Mouse (Mus musculus) heart, embryonic 15.5 days (tissue): ENCODE data around the gene Vav3. TPM values are rescaled to one million over a fixed set of nuclear protein-coding genes. Genes with fewer than 3 reads are reported as not detected.

ENCODE experiments used
- ATAC-seq: fragments of 200-750 bp; cut with Nextera tagmentation; replicated peaks from 2 replicates; pipeline ENCODE4 v1.8.0; 2017; ENCODE audit warnings: low read depth, moderate TSS enrichment; ENCODE audit not compliant: insufficient number of reproducible peaks, insufficient read depth, low FRiP score
- H3K27ac ChIP-seq: fragments of 300-500 bp; sonication (generic); 2 replicates; pipeline ENCODE4 v1.5.1; 2015; ENCODE audit warnings: mild to moderate bottlenecking, inconsistent platforms
- H3K27me3 ChIP-seq: fragments of 300-500 bp; sonication (generic); 2 replicates; pipeline ENCODE4 v1.6.1; 2015; ENCODE audit warnings: inconsistent platforms
- H3K36me3 ChIP-seq: fragments of 300-500 bp; sonication (generic); 2 replicates; pipeline ENCODE4 v1.6.1; 2015; ENCODE audit warnings: mild to moderate bottlenecking, inconsistent platforms
- H3K4me1 ChIP-seq: fragments of 300-500 bp; sonication (generic); replicated peaks from 2 replicates; pipeline ENCODE4 v1.6.1; 2015; ENCODE audit warnings: inconsistent platforms
- H3K4me2 ChIP-seq: fragments of 300-500 bp; sonication (generic); 2 replicates; pipeline ENCODE4 v1.6.1; 2015; ENCODE audit warnings: inconsistent platforms, mild to moderate bottlenecking, moderate library complexity
- H3K4me3 ChIP-seq: fragments of 300-500 bp; sonication (generic); 2 replicates; pipeline ENCODE4 v1.5.1; 2015; ENCODE audit warnings: mild to moderate bottlenecking, inconsistent platforms
- H3K9ac ChIP-seq: fragments of 300-500 bp; sonication (generic); 2 replicates; pipeline ENCODE4 v1.6.1; 2015; ENCODE audit warnings: mild to moderate bottlenecking, inconsistent platforms
- H3K9me3 ChIP-seq: fragments of 300-500 bp; sonication (generic); replicated peaks from 2 replicates; pipeline ENCODE4 v1.6.1; 2016; ENCODE audit warnings: inconsistent platforms
- WGBS: fragments of 180-500 bp; shearing (Covaris S2); methylation state at CpG from one replicate; pipeline ENCODE4 v1.1.7; 2015; ENCODE audit warnings: mixed read lengths; 5-methylcytosine and 5-hydroxymethylcytosine counted together
- polyA plus RNA-seq: library from polyadenylated mRNA; unstranded; fragments of >200 nt; fragmentation: Nextera tagmentation; extraction: Ambion mirVana; gene quantifications from 2 replicates; pipeline ENCODE4 v1.2.1, GENCODE M21; 2015

Gene Vav3
- polyA plus RNA-seq, 1 experiment from 2014 or later: 7.4 TPM

DNA sequence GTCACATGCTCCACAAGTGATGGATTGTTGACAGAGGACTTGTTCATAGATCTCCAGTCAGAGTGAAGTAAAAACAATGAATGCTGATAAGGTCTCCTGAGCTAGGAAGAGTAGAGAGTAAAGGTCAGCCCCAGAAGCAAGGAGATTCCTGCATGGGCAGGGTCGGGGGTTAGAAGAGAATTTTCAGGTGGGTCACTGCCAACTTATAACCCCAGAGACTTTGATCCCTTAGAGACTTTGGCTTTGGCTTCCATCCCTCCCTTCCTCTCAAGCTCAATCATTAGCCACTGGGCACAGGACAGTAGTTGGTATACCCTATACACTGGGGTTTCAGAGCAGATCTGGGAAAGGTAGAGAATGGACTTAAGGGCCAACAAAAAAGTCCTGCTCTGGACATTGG, 360.8 kb downstream of the Vav3 start:
- Histone ChIP-seq H3K27ac (no peak overlapping the region), H3K36me3 (no peaks in the 10 kb centered on the region), H3K9me3 (no peaks in the 10 kb centered on the region), H3K4me1 (no peaks in the 10 kb centered on the region), H3K9ac (no peak overlapping the region), H3K4me3 (no peak overlapping the region), H3K4me2 (no peak overlapping the region), H3K27me3 (no peaks in the 10 kb centered on the region)
- no peak for ATAC-seq
- 31% methylated on average over 1 of the region's 1 CpGs for WGBS

DNA sequence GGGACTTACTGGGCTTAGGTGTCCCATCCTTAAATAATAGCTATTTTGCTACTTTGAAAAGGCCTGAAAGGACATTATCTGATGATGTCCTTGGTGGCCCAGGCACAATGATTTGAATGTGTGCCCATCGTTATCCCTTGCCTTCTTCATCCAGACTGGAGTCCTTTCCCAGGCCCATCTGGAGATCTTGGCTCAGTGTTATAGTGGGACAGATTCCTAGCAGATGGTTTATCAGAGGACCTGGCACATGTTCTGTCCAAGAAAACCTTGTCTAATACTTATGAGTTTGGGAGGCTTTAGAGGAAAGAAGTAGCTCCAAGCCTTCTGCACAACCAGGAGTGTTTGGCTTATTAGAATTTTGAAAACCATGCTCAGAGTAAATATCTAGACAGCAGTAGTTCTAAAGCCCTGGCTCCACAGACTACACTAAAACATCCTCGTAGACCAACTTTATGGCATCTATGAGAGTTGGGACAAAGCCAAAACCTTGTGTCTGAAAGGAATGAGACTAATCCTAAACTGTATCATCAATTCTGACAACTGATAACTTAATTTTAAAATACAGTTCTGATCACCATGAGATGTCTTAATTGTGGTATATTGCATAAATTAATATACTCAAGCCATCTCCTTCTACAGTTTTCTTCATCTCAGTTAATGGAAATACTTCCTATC, 367.5 kb downstream of the Vav3 start:
- no peak for ATAC-seq
- no peaks in the 10 kb centered on the region for H3K27me3 ChIP-seq

DNA sequence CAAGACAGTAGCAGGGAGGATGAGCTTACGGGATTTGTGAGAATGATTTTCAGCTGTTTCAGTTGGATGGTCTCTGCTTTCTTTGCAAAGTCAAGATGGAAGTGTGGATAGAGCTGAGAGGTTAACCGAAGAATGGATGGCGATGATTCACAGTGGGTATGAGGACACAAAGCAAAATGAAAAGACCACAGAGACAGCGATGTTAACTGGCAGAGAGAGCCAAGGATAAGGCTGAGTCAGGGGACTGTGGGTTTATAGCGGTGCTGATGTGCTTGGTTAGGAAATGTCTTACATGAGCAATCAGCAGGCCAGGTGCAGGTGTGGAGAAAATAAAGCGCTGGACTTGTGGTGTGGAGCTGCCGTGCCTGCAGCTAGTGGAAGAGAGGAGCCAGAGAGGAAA, 371.3 kb downstream of the Vav3 start:
- ATAC-seq: no peak
- no peaks in the 10 kb centered on the region for H3K27me3 ChIP-seq
- no peak overlapping the region for H3K9ac ChIP-seq
- H3K27ac ChIP-seq: no peak overlapping the region
- H3K9me3 ChIP-seq: no peaks in the 10 kb centered on the region
- H3K4me1 ChIP-seq: no peaks in the 10 kb centered on the region
- H3K36me3 ChIP-seq: no peaks in the 10 kb centered on the region
- 78% methylated on average over 7 of the region's 7 CpGs for WGBS
- no peak overlapping the region for H3K4me2 ChIP-seq
- no peak overlapping the region for H3K4me3 ChIP-seq

More for the DNA sequence above, 367.5 kb downstream of the Vav3 start:
- H3K9ac ChIP-seq: no peak overlapping the region
- H3K27ac ChIP-seq: no peak overlapping the region
- no peak overlapping the region for H3K4me2 ChIP-seq
- H3K4me1 ChIP-seq: no peaks in the 10 kb centered on the region
- 78% methylated on average over 2 of the region's 2 CpGs for WGBS
- H3K36me3 ChIP-seq: no peaks in the 10 kb centered on the region
- no peaks in the 10 kb centered on the region for H3K9me3 ChIP-seq
- H3K4me3 ChIP-seq: no peak overlapping the region

DNA sequence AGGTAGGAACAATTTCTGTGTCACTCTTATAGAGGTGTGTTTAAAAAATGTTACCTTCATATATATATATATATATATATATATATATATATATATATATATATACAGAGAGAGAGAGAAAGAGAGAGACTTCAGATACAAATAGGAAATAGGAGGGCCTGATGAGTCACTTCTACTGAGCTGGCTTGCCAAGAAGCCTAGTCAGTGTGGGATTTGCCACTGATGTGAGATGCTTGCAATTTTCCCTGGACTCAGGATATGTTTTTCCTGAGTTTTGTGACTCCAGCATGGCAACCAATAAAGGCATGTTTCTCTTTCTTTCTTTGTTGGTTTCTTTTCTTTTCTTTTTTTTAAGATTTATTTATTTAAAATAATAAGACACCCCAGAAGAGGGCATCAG, 374.0 kb downstream of the Vav3 start:
- Histone ChIP-seq H3K4me1 (no peaks in the 10 kb centered on the region), H3K4me3 (no peak overlapping the region), H3K9ac (no peak overlapping the region), H3K36me3 (no peaks in the 10 kb centered on the region), H3K4me2 (no peak overlapping the region), H3K27ac (no peak overlapping the region), H3K27me3 (no peaks in the 10 kb centered on the region), H3K9me3 (no peaks in the 10 kb centered on the region)
- no peak for ATAC-seq

DNA sequence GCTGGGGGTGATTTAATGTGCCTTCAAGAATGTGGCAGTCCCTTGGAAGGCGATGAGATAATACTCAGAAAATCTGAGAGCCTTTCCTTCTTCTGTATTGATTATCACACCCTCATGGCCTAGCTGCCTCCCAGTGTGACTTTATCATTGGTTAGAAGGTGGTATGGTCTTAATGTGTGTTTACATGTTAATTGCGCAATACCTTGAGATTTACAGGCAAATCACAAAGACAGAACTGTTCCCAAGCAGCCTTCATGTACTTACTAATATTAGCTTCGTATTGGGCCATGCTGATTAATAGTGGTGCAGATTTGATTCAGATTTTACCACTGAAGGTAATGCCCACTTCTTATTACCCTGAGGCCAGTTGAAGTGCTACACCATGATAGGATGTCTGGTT, 381.3 kb downstream of the Vav3 start:
- Histone ChIP-seq H3K27me3 (no peaks in the 10 kb centered on the region), H3K9ac (no peak overlapping the region), H3K4me3 (no peak overlapping the region), H3K4me2 (no peak overlapping the region), H3K9me3 (no peaks in the 10 kb centered on the region), H3K4me1 (no peaks in the 10 kb centered on the region), H3K36me3 (no peaks in the 10 kb centered on the region), H3K27ac (no peak overlapping the region)
- no peak for ATAC-seq
- WGBS: 93% methylated on average over 3 of the region's 3 CpGs

DNA sequence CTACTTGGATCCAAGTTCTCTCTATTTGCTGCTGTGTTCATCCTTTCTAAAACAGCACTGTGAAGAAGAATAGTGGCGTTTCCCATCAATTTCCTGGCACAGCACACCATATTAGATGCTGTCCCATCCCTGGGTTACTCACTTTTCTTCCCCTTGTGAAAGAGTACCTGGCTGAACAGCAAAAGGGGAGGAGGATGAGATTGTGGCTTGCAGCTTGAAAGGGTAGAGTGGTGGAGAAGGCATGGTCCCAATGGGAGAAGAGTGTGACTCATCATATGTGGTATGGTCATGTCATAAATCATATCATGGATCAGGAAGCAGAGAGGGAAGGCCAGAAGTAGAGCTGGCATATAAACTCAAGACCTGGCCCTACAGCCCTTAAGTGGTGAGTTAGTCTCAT, 386.3 kb downstream of the Vav3 start:
- ATAC-seq: no peak
- Histone ChIP-seq H3K9me3 (no peaks in the 10 kb centered on the region), H3K4me1 (no peaks in the 10 kb centered on the region), H3K9ac (no peak overlapping the region), H3K27ac (no peak overlapping the region), H3K4me3 (no peak overlapping the region), H3K4me2 (no peak overlapping the region), H3K36me3 (no peaks in the 10 kb centered on the region), H3K27me3 (0 out of 2 replicates have a peak, but pooled peaks cover 3% of the 10 kb centered on the region)
- 63% methylated on average over 1 of the region's 1 CpGs for WGBS

DNA sequence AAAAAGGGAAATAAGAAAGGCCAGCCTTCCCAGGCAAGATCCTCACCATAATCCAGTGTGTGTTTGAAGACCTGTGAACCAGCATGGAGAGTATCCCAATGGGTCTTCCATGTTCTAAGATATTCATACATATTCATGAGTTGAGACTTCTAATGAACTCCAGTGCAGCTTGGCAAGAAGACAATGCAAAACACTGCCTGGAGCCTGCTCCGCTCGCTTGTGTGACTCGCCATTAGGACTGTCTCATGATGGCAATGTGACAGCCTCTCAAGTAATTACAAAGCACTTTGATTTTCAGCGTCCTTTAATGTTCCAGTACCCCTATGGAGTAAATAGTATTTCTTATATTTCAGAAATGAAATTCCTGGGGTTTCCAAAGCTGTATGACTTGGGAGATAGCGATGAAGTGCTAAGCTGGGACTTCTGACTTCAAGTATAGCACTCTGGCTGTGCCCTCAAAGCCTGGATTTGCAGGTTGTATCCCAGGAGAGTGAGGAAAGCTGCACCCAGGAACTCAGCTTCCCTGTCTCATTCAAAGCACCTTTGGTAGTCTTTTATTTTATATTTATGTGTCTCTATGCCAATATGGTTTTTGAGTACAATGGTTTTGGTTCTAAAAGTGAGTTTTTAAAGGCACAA, 391.3 kb downstream of the Vav3 start:
- Histone ChIP-seq H3K9ac (no peak overlapping the region), H3K27ac (no peak overlapping the region), H3K4me2 (no peak overlapping the region), H3K4me3 (no peak overlapping the region), H3K27me3 (0 out of 2 replicates have a peak, but pooled peaks cover 3% of the 10 kb centered on the region), H3K4me1 (no peaks in the 10 kb centered on the region), H3K9me3 (no peaks in the 10 kb centered on the region), H3K36me3 (no peaks in the 10 kb centered on the region)
- ATAC-seq: no peak
- WGBS: 63% methylated on average over 5 of the region's 5 CpGs

DNA sequence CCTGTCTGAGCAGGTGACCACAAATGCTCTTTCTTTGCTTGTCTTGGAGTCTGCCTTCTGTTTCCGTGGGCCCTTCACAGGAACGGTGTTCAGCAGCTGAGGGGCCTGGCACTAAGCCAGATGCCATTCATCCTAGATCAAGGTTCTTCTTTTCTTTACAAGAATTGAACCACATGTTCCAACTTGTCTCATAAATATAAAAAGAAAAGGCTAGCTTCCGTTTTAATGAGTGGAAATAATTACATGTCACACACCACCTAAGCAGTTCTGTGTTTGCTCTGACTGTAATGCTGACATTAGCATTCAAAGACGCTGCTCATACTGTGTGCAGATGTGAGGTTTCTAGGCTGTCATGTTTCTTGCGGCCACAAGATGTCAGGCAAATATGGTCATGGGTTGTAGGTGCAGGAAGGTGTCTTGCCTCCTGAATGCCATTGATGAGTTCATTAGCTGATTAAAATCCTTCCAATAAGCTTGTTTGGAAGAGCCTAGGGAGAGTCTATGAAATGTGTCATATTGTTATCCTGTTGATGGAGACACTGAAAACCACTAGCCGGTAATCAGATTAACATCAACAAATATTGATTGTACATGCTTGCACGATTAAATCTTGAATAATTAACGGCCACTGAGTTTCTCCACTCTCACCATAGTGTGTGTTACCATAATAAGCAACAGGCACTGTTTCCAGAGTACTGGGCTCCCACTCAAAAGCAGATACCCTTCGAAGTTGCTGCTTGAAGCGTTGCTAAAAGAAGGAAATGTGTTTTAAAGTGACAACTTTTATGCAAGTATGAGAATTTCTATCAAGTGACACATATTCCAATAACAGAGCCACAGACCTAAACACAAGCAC, 392.1 kb downstream of the Vav3 start:
- ATAC-seq: no peak
- H3K4me2 ChIP-seq: no peak overlapping the region
- H3K36me3 ChIP-seq: no peaks in the 10 kb centered on the region
- H3K27me3 ChIP-seq: 0 out of 2 replicates have a peak, but pooled peaks cover 3% of the 10 kb centered on the region
- no peak overlapping the region for H3K4me3 ChIP-seq
- WGBS: 46% methylated on average over 10 of the region's 10 CpGs
- no peak overlapping the region for H3K9ac ChIP-seq
- no peak overlapping the region for H3K27ac ChIP-seq
- no peaks in the 10 kb centered on the region for H3K4me1 ChIP-seq
- H3K9me3 ChIP-seq: no peaks in the 10 kb centered on the region

Other genes starting within 250 kb of the Vav3 start
- gene Slc25a24, start 217.5 kb upstream of the Vav3 start, polyA plus RNA-seq: 19.1 and 20.0 TPM in 2 replicates